Mouse (Mus musculus) spleen, adult 2 months (tissue): ENCODE results near the gene Smim26.

Experiments
- CTCF ChIP-seq: fragments of 200-500 bp; IDR thresholded peaks from 2 replicates; pipeline ENCODE4 v1.5.1; 2011; ENCODE audit warnings: mild to moderate bottlenecking, inconsistent platforms; ENCODE audit not compliant: insufficient read depth, insufficient read length, insufficient replicate concordance; ENCODE audit errors: extremely low read depth
- POLR2A ChIP-seq: fragments of 200-500 bp; IDR thresholded peaks from 2 replicates; pipeline ENCODE4 v1.6.1; 2011; ENCODE audit warnings: low read depth, low read length, inconsistent platforms

DNA sequence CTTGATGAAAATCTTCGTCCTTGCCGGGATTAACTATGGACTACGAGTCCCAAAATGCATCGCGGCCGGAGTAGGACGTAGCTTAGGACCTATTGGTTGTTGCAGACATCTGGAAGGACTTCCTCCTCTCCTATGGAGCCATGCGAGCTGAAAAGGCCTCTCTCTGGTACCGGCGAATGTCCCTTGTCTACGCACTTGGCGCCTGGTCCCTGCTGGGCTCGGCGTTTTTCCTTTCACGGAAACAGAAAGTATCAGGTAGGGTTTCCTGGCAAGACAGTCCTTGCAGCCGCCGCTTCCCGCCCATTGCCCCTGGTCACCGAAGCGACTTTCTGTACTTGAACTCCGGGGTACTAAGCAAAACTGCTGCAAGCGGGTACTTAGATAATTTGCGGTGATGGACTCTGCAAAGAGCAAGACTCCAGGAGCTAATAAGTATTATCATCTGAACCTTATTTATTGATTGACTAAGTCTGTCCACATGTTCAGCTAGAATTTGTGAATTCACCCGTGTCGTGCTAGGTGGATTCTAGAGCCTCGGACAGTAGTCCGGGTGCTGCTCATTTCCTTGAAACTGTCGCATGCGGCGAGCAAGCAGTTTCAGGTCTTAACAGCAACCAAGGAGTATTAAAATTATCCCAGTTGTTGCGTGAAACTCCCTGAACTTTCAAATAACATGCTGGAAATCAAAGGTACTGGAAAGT is at the start of gene Smim26:
- TF ChIP-seq CTCF (no peak), POLR2A (peak; percentile 43; the same call in 1 of the 2 replicates)
